Mouse (Mus musculus) heart, adult 2 months (tissue): ENCODE measurements around the gene Fam90a1a. TPM values are rescaled to one million over a fixed set of nuclear protein-coding genes. Genes with fewer than 3 reads are reported as not detected.

ENCODE experiments used
- DNase-seq, 2 experiments: peaks; one replicate each; pipeline ENCODE4 v3.0.0; 2021
- H3K27ac ChIP-seq: fragments of 200-600 bp; 2 replicates; pipeline ENCODE4 v1.8.1; 2022
- H3K27me3 ChIP-seq: fragments of 200-500 bp; 2 replicates; pipeline ENCODE4 v1.6.1; 2012; ENCODE audit warnings: mild to moderate bottlenecking, low read length, inconsistent platforms, mixed read lengths; ENCODE audit not compliant: control insufficient read depth, insufficient read depth
- H3K36me3 ChIP-seq: fragments of 200-500 bp; 2 replicates; pipeline ENCODE4 v1.6.1; 2012; ENCODE audit warnings: low read length, inconsistent platforms; ENCODE audit not compliant: control insufficient read depth, insufficient read depth
- H3K4me1 ChIP-seq: fragments of 200-500 bp; 2 replicates; pipeline ENCODE4 v1.6.1; 2011; ENCODE audit warnings: low read length; ENCODE audit not compliant: control insufficient read depth, insufficient read depth
- H3K4me3 ChIP-seq: fragments of 200-600 bp; 2 replicates; pipeline ENCODE4 v1.8.1; 2022
- H3K79me2 ChIP-seq: fragments of 200-500 bp; replicated peaks from 2 replicates; pipeline ENCODE4 v1.6.1; 2012; ENCODE audit warnings: mild to moderate bottlenecking, inconsistent platforms, low read length, moderate library complexity, mixed read lengths; ENCODE audit not compliant: control insufficient read depth, insufficient read depth
- H3K9ac ChIP-seq: fragments of 200-500 bp; 2 replicates; pipeline ENCODE4 v1.6.1; 2012; ENCODE audit warnings: low read depth, mild to moderate bottlenecking, control low read depth, inconsistent platforms, low read length, mixed read lengths
- CTCF ChIP-seq: fragments of 200-600 bp; IDR thresholded peaks from 2 replicates; pipeline ENCODE4 v1.8.1; 2022; ENCODE audit warnings: antibody characterized with exemption, mild to moderate bottlenecking, moderate library complexity
- EP300 ChIP-seq: fragments of 200-500 bp; IDR thresholded peaks from 2 replicates; pipeline ENCODE4 v1.6.1; 2011; ENCODE audit warnings: low read depth, low read length, control low read depth; ENCODE audit not compliant: insufficient read depth
- POLR2A ChIP-seq: fragments of 200-500 bp; IDR thresholded peaks from 2 replicates; pipeline ENCODE4 v1.6.1; 2011; ENCODE audit warnings: mild to moderate bottlenecking, low read depth, low read length, control low read depth; ENCODE audit not compliant: insufficient read depth
- WGBS: fragments of 180-500 bp; shearing (Covaris S2); methylation state at CpG from one replicate; pipeline ENCODE4 v1.1.7; 2018; 5-methylcytosine and 5-hydroxymethylcytosine counted together
- intact Hi-C: fragments of 180-260 bp; cut with DNase I; formaldehyde crosslinking; loops from one replicate; pipeline ENCODE4 v1.15.1; 2025
- polyA plus RNA-seq: library from polyadenylated mRNA; depleted of rRNA; stranded (reverse); fragments of >200 nt; gene quantifications from 2 replicates; pipeline ENCODE4 v1.2.3, GENCODE M21; 2012
- total RNA-seq, 2 experiments: library from RNA; stranded (reverse); gene quantifications; 2 replicates each; pipeline ENCODE4 v1.2.3; 2021

The Fam90a1a gene
- total and polyA plus RNA-seq, 3 experiments: not detected

- Histone ChIP-seq H3K79me2 (no peaks in the 10 kb centered on the region), H3K4me1 (no peaks in the 10 kb centered on the region), H3K9ac (no peak overlapping the region), H3K27me3 (no peaks in the 10 kb centered on the region), H3K36me3 (no peaks in the 10 kb centered on the region), H3K27ac (no peak overlapping the region), H3K4me3 (no peak overlapping the region)
- TF ChIP-seq CTCF (no peak), POLR2A (no peak), EP300 (no peak)
- DNase-seq: no peak
- intact Hi-C loops: no loop called here
- 61% methylated on average over 4 of the region's 4 CpGs for WGBS
These were observed 19.7 kb downstream of the Fam90a1a start for GRCm38 (mm10) chr8:21978193-21978592.

DNA sequence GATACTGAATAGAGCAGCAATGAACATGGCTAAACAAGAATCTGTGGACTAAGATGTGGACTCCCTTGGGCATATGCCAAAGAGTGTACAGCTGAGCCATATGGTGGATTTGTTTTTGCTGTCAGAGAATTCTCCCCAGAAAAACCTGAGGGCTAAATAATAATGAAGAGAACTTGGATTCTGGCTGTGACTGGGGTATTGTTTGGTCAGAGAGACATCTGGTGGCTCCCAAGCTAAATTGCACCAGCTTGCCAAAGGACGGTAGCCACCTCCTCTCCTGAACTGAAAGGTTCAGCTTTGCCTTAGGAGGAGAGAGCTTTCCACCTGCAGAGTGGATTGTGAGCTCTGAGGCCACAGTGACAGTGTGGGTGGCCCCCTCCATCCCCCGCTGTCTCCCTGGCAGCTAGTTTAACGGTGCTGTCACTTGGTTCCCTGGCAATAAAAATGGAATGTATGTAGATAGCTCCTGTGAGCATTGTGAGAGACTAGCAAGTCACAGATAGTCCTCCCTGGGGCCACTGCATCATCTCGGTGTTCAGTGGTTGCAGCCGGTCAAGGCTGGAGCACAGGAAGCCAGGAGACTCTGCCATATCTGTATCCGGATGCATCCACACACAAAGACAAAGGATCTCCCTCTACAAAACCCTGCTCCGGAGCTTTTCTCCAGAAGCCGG lies 23.3 kb downstream of the Fam90a1a start:
- no peaks in the 10 kb centered on the region for H3K4me1 ChIP-seq
- no peak for TF ChIP-seq EP300
- peak; percentile 55 for TF ChIP-seq CTCF
- H3K27me3 ChIP-seq: no peaks in the 10 kb centered on the region
- H3K27ac ChIP-seq: no peak overlapping the region
- 51% methylated on average over 8 of the region's 8 CpGs for WGBS
- DNase-seq: no peak
- H3K36me3 ChIP-seq: no peaks in the 10 kb centered on the region
- intact Hi-C loops: no loop called here
- H3K4me3 ChIP-seq: no peak overlapping the region
- no peak overlapping the region for H3K9ac ChIP-seq
- H3K79me2 ChIP-seq: no peaks in the 10 kb centered on the region

DNA sequence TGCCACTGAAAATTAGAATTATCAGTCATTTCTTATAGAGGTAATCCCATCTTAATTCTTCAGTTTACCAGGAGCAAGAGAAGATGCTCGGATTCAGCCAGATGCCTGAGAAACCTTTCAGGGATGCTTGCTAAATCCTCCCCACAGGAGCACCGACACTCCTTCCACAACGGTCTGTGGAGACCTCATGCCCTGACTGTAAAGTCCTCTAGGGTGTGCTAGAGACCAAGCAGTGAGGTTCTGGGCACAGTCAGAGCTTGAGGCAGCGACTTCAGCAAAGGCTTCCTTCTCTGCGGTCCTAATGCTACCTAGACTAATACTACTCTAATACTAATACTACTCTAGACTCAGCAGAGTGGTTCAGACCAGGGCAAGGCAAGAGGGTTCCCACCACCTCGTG lies 33.7 kb downstream of the Fam90a1a start:
- no peak overlapping the region for H3K27ac ChIP-seq
- no peaks in the 10 kb centered on the region for H3K79me2 ChIP-seq
- no peaks in the 10 kb centered on the region for H3K27me3 ChIP-seq
- H3K36me3 ChIP-seq: no peaks in the 10 kb centered on the region
- 11% methylated on average over 6 of the region's 6 CpGs for WGBS
- intact Hi-C loops: loop anchor here (5.0 to 10.0 kb wide), 4 partner anchors 55 to 383 kb away; partner anchors contain the start of gene Nek3
- peak; percentile 24 to 28 for DNase-seq
- H3K4me3 ChIP-seq: no peak overlapping the region
- H3K4me1 ChIP-seq: no peaks in the 10 kb centered on the region
- H3K9ac ChIP-seq: no peak overlapping the region
- TF ChIP-seq EP300: peak; percentile 54; the same call in 1 of the 2 replicates
- TF ChIP-seq POLR2A: no peak
- peak; percentile 84 for TF ChIP-seq CTCF

DNA sequence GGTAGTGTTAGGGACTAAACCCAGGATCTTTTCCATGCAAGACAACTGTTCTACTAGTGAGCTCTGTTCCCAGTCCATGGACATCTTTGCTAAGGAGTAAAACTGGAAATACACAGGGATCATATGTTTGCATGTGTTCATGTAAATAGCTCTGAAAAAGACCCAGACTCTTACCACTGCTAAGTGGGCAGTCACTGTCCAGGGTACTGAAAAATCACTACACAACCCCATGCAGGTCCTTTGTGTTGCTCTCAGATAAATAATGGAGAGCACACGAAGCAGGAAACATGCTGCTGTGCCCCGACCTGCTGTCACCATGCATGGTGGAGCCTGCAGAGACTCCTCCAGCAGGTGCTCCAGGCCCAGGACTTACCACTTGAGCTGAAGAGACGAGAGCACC lies 36.7 kb downstream of the Fam90a1a start:
- Histone ChIP-seq H3K4me3 (no peak overlapping the region), H3K36me3 (no peaks in the 10 kb centered on the region), H3K27me3 (no peaks in the 10 kb centered on the region), H3K4me1 (no peaks in the 10 kb centered on the region), H3K9ac (no peak overlapping the region), H3K79me2 (no peaks in the 10 kb centered on the region), H3K27ac (no peak overlapping the region)
- no peak for TF ChIP-seq CTCF
- no peak for TF ChIP-seq EP300
- TF ChIP-seq POLR2A: no peak
- intact Hi-C loops: loop anchor here (10.0 kb wide), 1 partner anchor 380 kb away; no protein-coding TSS in a partner anchor
- DNase-seq: no peak
- 42% methylated on average over 3 of the region's 3 CpGs for WGBS

- H3K79me2 ChIP-seq: no peaks in the 10 kb centered on the region
- intact Hi-C loops: no loop called here
These were observed 46.4 kb downstream of the Fam90a1a start for GRCm38 (mm10) chr8:22004750-22005522.

GRCm38 (mm10) chr8:22006423-22006822 lies 47.9 kb downstream of the Fam90a1a start:
- WGBS: 79% methylated on average over 6 of the region's 6 CpGs
- peak in 1 of 2 experiments; percentile 4 for DNase-seq
- TF ChIP-seq EP300 (no peak), POLR2A (no peak), CTCF (no peak)
- H3K36me3 ChIP-seq: no peaks in the 10 kb centered on the region
- no peak overlapping the region for H3K27ac ChIP-seq
- no peak overlapping the region for H3K9ac ChIP-seq
- H3K27me3 ChIP-seq: no peaks in the 10 kb centered on the region
- H3K4me1 ChIP-seq: no peaks in the 10 kb centered on the region
- no peaks in the 10 kb centered on the region for H3K79me2 ChIP-seq
- intact Hi-C loops: no loop called here
- no peak overlapping the region for H3K4me3 ChIP-seq

More at GRCm38 (mm10) chr8:22004750-22005522, 46.4 kb downstream of the Fam90a1a start:
- WGBS: 70% methylated on average over 14 of the region's 14 CpGs
- no peaks in the 10 kb centered on the region for H3K27me3 ChIP-seq
- TF ChIP-seq CTCF (no peak), POLR2A (no peak), EP300 (no peak)
- no peak overlapping the region for H3K4me3 ChIP-seq
- no peaks in the 10 kb centered on the region for H3K36me3 ChIP-seq
- H3K9ac ChIP-seq: no peak overlapping the region
- no peak overlapping the region for H3K27ac ChIP-seq
- no peak for DNase-seq
- H3K4me1 ChIP-seq: no peaks in the 10 kb centered on the region
